In genomic region chr11:119047261-119048132, GRCm38 (mm10) we compare ENCODE assay signal across 9 mouse cellular contexts. TPM values are rescaled to one million over a fixed set of nuclear protein-coding genes. Genes with fewer than 3 reads are reported as not detected.
DNase-seq lines count a peak whose midpoint lies in the region; ATAC-seq and TF ChIP-seq lines count a peak whose summit lies in the region.
"Had no signal": no experiment of that assay in that cellular context is flagged by ENCODE, and none has a peak within 500 bp of the region (broad histone marks: within the 10 kb centered on the region; RNA-seq: fewer than 3 reads in every experiment).

No protein-coding gene starts in this region.

- peaks cover 100% of the 10 kb centered on the region for H3K27me3 ChIP-seq in heart, embryonic 10.5 days (ENCODE audit: insufficient read depth, poor library complexity, severe bottlenecking)
- H3K27me3 ChIP-seq in heart, postnatal 0 days (ENCODE audit: control insufficient read depth, insufficient read depth, low read length) = peaks cover 98% of the 10 kb centered on the region
- peaks cover 100% of the 10 kb centered on the region for H3K27me3 ChIP-seq in liver, embryonic 12.5 days (replicated peaks)
- H3K27me3 ChIP-seq in stomach, postnatal 0 days (ENCODE audit: control insufficient read depth, insufficient read depth, low read length) = peaks cover 45% of the 10 kb centered on the region; the same call in 1 of the 2 replicates

- ATAC-seq in heart, postnatal 0 days (ENCODE audit: insufficient read depth, low read depth) = no peak
- ATAC-seq in liver, embryonic 12.5 days = no peak
- ATAC-seq in stomach, postnatal 0 days (ENCODE audit: low FRiP score, low TSS enrichment) = peak; percentile 6; the same call in 1 of the 2 replicates
- ATAC-seq in erythroid progenitor cell, adult 5-6 weeks (replicated peaks; ENCODE audit: low FRiP score, poor library complexity, severe bottlenecking) = no peak

- H3K27ac ChIP-seq in heart, embryonic 10.5 days = no peak overlapping the region
- no peak overlapping the region for H3K27ac ChIP-seq in heart, postnatal 0 days (ENCODE audit: low read depth)
- no peak overlapping the region for H3K27ac ChIP-seq in liver, embryonic 12.5 days
- H3K27ac ChIP-seq in stomach, postnatal 0 days (replicated peaks) = no peak overlapping the region

- TF ChIP-seq EP300 in heart, postnatal 0 days (IDR thresholded peaks at IDR 0.05; ENCODE audit: low read depth) = no peak
- no peak for TF ChIP-seq EP300 in stomach, postnatal 0 days (optimal IDR thresholded peaks at IDR 0.05)

- peak; percentile 40 for TF ChIP-seq CTCF in heart, postnatal 0 days (IDR thresholded peaks at IDR 0.05; ENCODE audit: low read depth)
- TF ChIP-seq CTCF in stomach, postnatal 0 days (IDR thresholded peaks at IDR 0.05; ENCODE audit: low read depth) = peak; percentile 62

- peak overlapping the region; percentile 52 for H3K4me3 ChIP-seq in heart, embryonic 10.5 days
- H3K4me3 ChIP-seq in heart, postnatal 0 days (ENCODE audit: low read depth, low read length) = peak overlapping the region; percentile 15
- H3K4me3 ChIP-seq in liver, embryonic 12.5 days = no peak overlapping the region
- H3K4me3 ChIP-seq in stomach, postnatal 0 days (ENCODE audit: low read depth, low read length) = no peak overlapping the region

- peak; percentile 78 for DNase-seq in heart, embryonic 10.5 days (ENCODE audit: low spot score)
- no peak for DNase-seq in heart, adult 9 months (ENCODE audit: low spot score in 2 of 2)
- peak; percentile 54 for DNase-seq in NIH3T3 (ENCODE audit: low read depth)
- peak; percentile 63 for DNase-seq in heart, postnatal 0 days (ENCODE audit: low spot score)
- DNase-seq in stomach, postnatal 0 days (ENCODE audit: low spot score) = no peak
- no peak for DNase-seq in adrenal gland, postnatal 25 days

- WGBS in heart, embryonic 10.5 days = 1% methylated on average over 42 of the region's 43 CpGs
- WGBS in heart, postnatal 0 days = 1% methylated on average over 42 of the region's 43 CpGs
- 2% methylated on average over 42 of the region's 43 CpGs for WGBS in liver, embryonic 12.5 days (ENCODE audit: insufficient replicate concordance)
- under 1% methylated on average over 43 of the region's 43 CpGs for WGBS in stomach, postnatal 0 days

- no peak overlapping the region for H3K9ac ChIP-seq in heart, postnatal 0 days (replicated peaks; ENCODE audit: low read depth, low read length)
- no peak overlapping the region for H3K9ac ChIP-seq in liver, embryonic 12.5 days
- no peak overlapping the region for H3K9ac ChIP-seq in stomach, postnatal 0 days (ENCODE audit: low read length)

- H3K4me1 ChIP-seq in heart, embryonic 10.5 days = peaks cover 56% of the 10 kb centered on the region
- H3K4me1 ChIP-seq in heart, postnatal 0 days (ENCODE audit: control insufficient read depth, insufficient read depth) = peaks cover 8% of the 10 kb centered on the region; the same call in 1 of the 2 replicates
- peaks cover 31% of the 10 kb centered on the region for H3K4me1 ChIP-seq in liver, embryonic 12.5 days
- peaks cover 2% of the 10 kb centered on the region; the same call in 1 of the 2 replicates for H3K4me1 ChIP-seq in stomach, postnatal 0 days (replicated peaks; ENCODE audit: control insufficient read depth, insufficient read depth)

- no peaks in the 10 kb centered on the region for H3K36me3 ChIP-seq in heart, embryonic 10.5 days
- no peaks in the 10 kb centered on the region for H3K36me3 ChIP-seq in heart, postnatal 0 days (replicated peaks; ENCODE audit: control insufficient read depth, insufficient read depth, low read length)
- H3K36me3 ChIP-seq in liver, embryonic 12.5 days = no peaks in the 10 kb centered on the region
- no peaks in the 10 kb centered on the region for H3K36me3 ChIP-seq in stomach, postnatal 0 days (ENCODE audit: control insufficient read depth, insufficient read depth, low read length)

- H3K4me2 ChIP-seq in heart, postnatal 0 days (ENCODE audit: low read depth, low read length) = peak overlapping the region; percentile 28
- peak overlapping the region; percentile 27 for H3K4me2 ChIP-seq in liver, embryonic 12.5 days
- H3K4me2 ChIP-seq in stomach, postnatal 0 days (replicated peaks; ENCODE audit: low read depth) = peak overlapping the region; percentile 36

- no peaks in the 10 kb centered on the region for H3K9me3 ChIP-seq in heart, embryonic 10.5 days
- H3K9me3 ChIP-seq in heart, postnatal 0 days (replicated peaks; ENCODE audit: control insufficient read depth, low read length) = no peaks in the 10 kb centered on the region
- H3K9me3 ChIP-seq in liver, embryonic 12.5 days (replicated peaks) = no peaks in the 10 kb centered on the region
- no peaks in the 10 kb centered on the region for H3K9me3 ChIP-seq in stomach, postnatal 0 days (ENCODE audit: control insufficient read depth, low read length)

RNA-seq across cellular contexts. Expression of gene Cbx8, which starts 6.7 kb away (rescaled TPM):
- 9.1 and 9.7 TPM in 2 replicates for polyA plus RNA-seq in heart, embryonic 10.5 days (2016; fragmentation: Nextera tagmentation; extraction: Ambion mirVana)
- 1.6 and 3.2 TPM in 2 replicates for total RNA-seq in heart, postnatal 0 days (2014; rRNA removed; ENCODE audit: low replicate concordance)
- 5.1 and 7.0 TPM in 2 replicates for polyA plus RNA-seq in heart, postnatal 0 days (2015; fragmentation: Nextera tagmentation; extraction: Ambion mirVana)
- polyA plus RNA-seq in liver, embryonic 12.5 days (2016; fragmentation: Nextera tagmentation; extraction: Ambion mirVana) = 2.5 and 3.3 TPM in 2 replicates
- polyA plus RNA-seq in stomach, postnatal 0 days (2015; fragmentation: Nextera tagmentation; extraction: Ambion mirVana) = 4.6 and 5.1 TPM in 2 replicates
- 9.2 and 13.0 TPM in 2 replicates for total RNA-seq in adrenal gland, postnatal 25 days (2021)
- total RNA-seq in erythroid progenitor cell, adult 5-6 weeks (2015; ENCODE audit: low replicate concordance) = 1.3 TPM in 1 of 2 replicates, not detected in the other
- total RNA-seq in erythroid progenitor cell, adult 5-6 weeks (2017; ENCODE audit: low replicate concordance) = 1.0 and 3.3 TPM in 2 replicates

RNA-seq across cellular contexts. Expression of gene Cbx2, which starts 24.7 kb away (rescaled TPM):
- 37.4 and 56.0 TPM in 2 replicates for polyA plus RNA-seq in heart, embryonic 10.5 days (2016; fragmentation: Nextera tagmentation; extraction: Ambion mirVana)
- total RNA-seq in heart, postnatal 0 days (2014; rRNA removed; ENCODE audit: low replicate concordance) = 1.8 and 13.0 TPM in 2 replicates
- 5.7 and 5.8 TPM in 2 replicates for polyA plus RNA-seq in heart, postnatal 0 days (2015; fragmentation: Nextera tagmentation; extraction: Ambion mirVana)
- polyA plus RNA-seq in liver, embryonic 12.5 days (2016; fragmentation: Nextera tagmentation; extraction: Ambion mirVana) = 8.6 TPM in 2 replicates
- polyA plus RNA-seq in stomach, postnatal 0 days (2015; fragmentation: Nextera tagmentation; extraction: Ambion mirVana) = 5.1 and 5.3 TPM in 2 replicates
- 8.9 and 9.8 TPM in 2 replicates for total RNA-seq in adrenal gland, postnatal 25 days (2021)
- not detected in 2 replicates for total RNA-seq in erythroid progenitor cell, adult 5-6 weeks (2015; ENCODE audit: low replicate concordance)
- total RNA-seq in erythroid progenitor cell, adult 5-6 weeks (2017; ENCODE audit: low replicate concordance) = 0.51 TPM in 1 of 2 replicates, not detected in the other

RNA-seq across cellular contexts. Expression of gene Cbx4, which starts 38.5 kb away (rescaled TPM):
- 8.9 and 9.0 TPM in 2 replicates for polyA plus RNA-seq in heart, embryonic 10.5 days (2016; fragmentation: Nextera tagmentation; extraction: Ambion mirVana)
- 12.1 and 23.1 TPM in 2 replicates for total RNA-seq in heart, postnatal 0 days (2014; rRNA removed; ENCODE audit: low replicate concordance)
- 6.8 and 8.2 TPM in 2 replicates for polyA plus RNA-seq in heart, postnatal 0 days (2015; fragmentation: Nextera tagmentation; extraction: Ambion mirVana)
- polyA plus RNA-seq in liver, embryonic 12.5 days (2016; fragmentation: Nextera tagmentation; extraction: Ambion mirVana) = 3.2 and 3.3 TPM in 2 replicates
- polyA plus RNA-seq in stomach, postnatal 0 days (2015; fragmentation: Nextera tagmentation; extraction: Ambion mirVana) = 9.6 and 11.2 TPM in 2 replicates
- total RNA-seq in adrenal gland, postnatal 25 days (2021) = 100 and 121 TPM in 2 replicates
- total RNA-seq in erythroid progenitor cell, adult 5-6 weeks (2015; ENCODE audit: low replicate concordance) = 5.4 and 13.4 TPM in 2 replicates
- 2.7 and 4.4 TPM in 2 replicates for total RNA-seq in erythroid progenitor cell, adult 5-6 weeks (2017; ENCODE audit: low replicate concordance)

RNA-seq across cellular contexts. Expression of gene Enpp7, which starts 59.5 kb away (rescaled TPM):
- polyA plus RNA-seq in heart, embryonic 10.5 days (2016; fragmentation: Nextera tagmentation; extraction: Ambion mirVana) = not detected in 2 replicates
- not detected in 2 replicates for total RNA-seq in heart, postnatal 0 days (2014; rRNA removed; ENCODE audit: low replicate concordance)
- not detected in 2 replicates for polyA plus RNA-seq in heart, postnatal 0 days (2015; fragmentation: Nextera tagmentation; extraction: Ambion mirVana)
- not detected in 2 replicates for polyA plus RNA-seq in liver, embryonic 12.5 days (2016; fragmentation: Nextera tagmentation; extraction: Ambion mirVana)
- not detected in 2 replicates for polyA plus RNA-seq in stomach, postnatal 0 days (2015; fragmentation: Nextera tagmentation; extraction: Ambion mirVana)
- total RNA-seq in adrenal gland, postnatal 25 days (2021) = not detected in 2 replicates
- not detected in 2 replicates for total RNA-seq in erythroid progenitor cell, adult 5-6 weeks (2015; ENCODE audit: low replicate concordance)
- not detected in 2 replicates for total RNA-seq in erythroid progenitor cell, adult 5-6 weeks (2017; ENCODE audit: low replicate concordance)
- total RNA-seq: neutrophil, adult 5-6 weeks had no signal

Comparison
In these comparisons a context has a peak if more than half of its experiments do, and no peak if none do; other contexts are left out.
1. DNase-seq: peak in heart, embryonic 10.5 days (single experiment), NIH3T3 (single experiment) and heart, postnatal 0 days (single experiment); none in heart, adult 9 months (0 of 2), stomach, postnatal 0 days (single experiment) and adrenal gland, postnatal 25 days (single experiment).
2. H3K4me3 ChIP-seq: peak in heart, embryonic 10.5 days (single experiment) and heart, postnatal 0 days (single experiment); none in liver, embryonic 12.5 days (single experiment) and stomach, postnatal 0 days (single experiment).
3. Peak in every context shown above with its lines, with median percentiles within 50 percentile points of each other: H3K4me2 ChIP-seq.